Mouse (Mus musculus) cerebellum, adult 2 months (tissue): ENCODE data around the gene Cox8a. TPM values are rescaled to one million over a fixed set of nuclear protein-coding genes. Genes with fewer than 3 reads are reported as not detected.

Experiments used
- DNase-seq, 2 experiments: peaks; one replicate each; pipeline ENCODE4 v3.0.0; 2021
- H3K27ac ChIP-seq: fragments of 200-500 bp; 2 replicates; pipeline ENCODE4 v1.5.1; 2012; ENCODE audit warnings: low read length, control low read depth, inconsistent platforms; ENCODE audit not compliant: insufficient read depth
- H3K27me3 ChIP-seq: fragments of 200-500 bp; 2 replicates; pipeline ENCODE4 v1.6.1; 2012; ENCODE audit warnings: inconsistent platforms, mild to moderate bottlenecking, low read length, moderate library complexity; ENCODE audit not compliant: control insufficient read depth, insufficient read depth
- H3K4me1 ChIP-seq: fragments of 200-500 bp; 2 replicates; pipeline ENCODE4 v1.6.1; 2011; ENCODE audit warnings: low read length; ENCODE audit not compliant: control insufficient read depth, insufficient read depth
- H3K4me3 ChIP-seq: fragments of 200-500 bp; replicated peaks from 2 replicates; pipeline ENCODE3; 2011; ENCODE audit warnings: mild to moderate bottlenecking, low read depth, low read length, control low read depth; ENCODE audit not compliant: insufficient read depth
- CTCF ChIP-seq: fragments of 200-500 bp; IDR thresholded peaks from 2 replicates; pipeline ENCODE4 v1.5.1; 2011; ENCODE audit warnings: low read depth, mild to moderate bottlenecking, control low read depth, low read length, moderate library complexity, borderline replicate concordance; ENCODE audit not compliant: insufficient read depth
- POLR2A ChIP-seq: fragments of 200-500 bp; IDR thresholded peaks from 2 replicates; pipeline ENCODE4 v1.6.1; 2011; ENCODE audit warnings: low read length, control low read depth, borderline replicate concordance; ENCODE audit not compliant: insufficient read depth
- WGBS: fragments of 180-500 bp; shearing (Covaris S2); methylation state at CpG from one replicate; pipeline ENCODE4 v1.1.7; 2018; 5-methylcytosine and 5-hydroxymethylcytosine counted together
- polyA plus RNA-seq: library from polyadenylated mRNA; depleted of rRNA; stranded (reverse); fragments of >200 nt; gene quantifications from 2 replicates; pipeline ENCODE4 v1.2.3, GENCODE M21; 2012

Gene Cox8a
- polyA plus RNA-seq, 1 experiment, result 1,171 TPM

DNA sequence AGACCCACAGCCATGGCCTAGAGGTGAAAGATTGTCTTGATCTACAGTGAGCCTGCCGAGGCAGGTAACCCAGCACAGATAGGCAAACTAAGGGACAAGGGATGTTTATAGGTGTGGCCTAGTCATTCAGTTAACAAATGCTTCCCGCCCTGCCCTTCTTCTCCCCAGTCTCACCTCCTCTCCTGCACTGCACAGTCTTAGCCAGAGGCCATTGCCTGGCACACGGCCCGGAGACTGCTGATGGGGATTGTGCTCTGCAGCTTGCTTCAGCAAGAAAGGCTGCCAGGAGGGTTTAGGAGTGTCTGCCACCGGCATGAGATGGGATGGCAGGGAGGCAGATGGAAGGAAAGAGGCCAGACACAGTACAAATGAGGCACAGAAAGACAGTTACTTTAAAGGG is 40.5 kb upstream of the Cox8a start:
- DNase-seq, result peak; percentile 55 to 61
- peaks cover 7% of the 10 kb centered on the region; the same call in 1 of the 2 replicates for H3K4me1 ChIP-seq
- H3K27me3 ChIP-seq, result no peaks in the 10 kb centered on the region
- H3K27ac ChIP-seq, result no peak overlapping the region
- WGBS, result 19% methylated on average over 5 of the region's 5 CpGs
- TF ChIP-seq CTCF (no peak), POLR2A (no peak)
- no peak overlapping the region for H3K4me3 ChIP-seq

DNA sequence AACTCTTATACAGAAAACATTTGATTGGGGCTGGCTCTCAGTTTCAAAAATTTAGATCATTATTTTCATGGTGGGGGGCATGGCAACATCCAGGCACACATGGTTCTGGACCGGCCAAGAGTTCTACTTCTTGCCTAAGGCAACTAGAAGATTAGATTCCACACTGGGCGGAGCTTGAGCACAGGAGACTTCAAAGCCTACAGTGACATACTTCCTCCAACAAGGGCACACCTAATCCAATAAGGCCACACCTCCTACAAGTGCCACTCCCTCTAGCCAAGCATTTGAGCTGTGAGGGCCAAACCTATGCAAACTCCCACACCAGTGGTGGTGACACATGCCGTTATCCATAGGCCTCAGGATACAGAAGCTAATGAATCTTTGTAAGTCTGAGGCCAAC is 28.6 kb upstream of the Cox8a start:
- Histone ChIP-seq H3K4me1 (no peaks in the 10 kb centered on the region), H3K27me3 (no peaks in the 10 kb centered on the region), H3K4me3 (no peak overlapping the region), H3K27ac (no peak overlapping the region)
- TF ChIP-seq POLR2A (no peak), CTCF (no peak)
- DNase-seq, result no peak
- WGBS, result 86% methylated on average over 3 of the region's 3 CpGs

DNA sequence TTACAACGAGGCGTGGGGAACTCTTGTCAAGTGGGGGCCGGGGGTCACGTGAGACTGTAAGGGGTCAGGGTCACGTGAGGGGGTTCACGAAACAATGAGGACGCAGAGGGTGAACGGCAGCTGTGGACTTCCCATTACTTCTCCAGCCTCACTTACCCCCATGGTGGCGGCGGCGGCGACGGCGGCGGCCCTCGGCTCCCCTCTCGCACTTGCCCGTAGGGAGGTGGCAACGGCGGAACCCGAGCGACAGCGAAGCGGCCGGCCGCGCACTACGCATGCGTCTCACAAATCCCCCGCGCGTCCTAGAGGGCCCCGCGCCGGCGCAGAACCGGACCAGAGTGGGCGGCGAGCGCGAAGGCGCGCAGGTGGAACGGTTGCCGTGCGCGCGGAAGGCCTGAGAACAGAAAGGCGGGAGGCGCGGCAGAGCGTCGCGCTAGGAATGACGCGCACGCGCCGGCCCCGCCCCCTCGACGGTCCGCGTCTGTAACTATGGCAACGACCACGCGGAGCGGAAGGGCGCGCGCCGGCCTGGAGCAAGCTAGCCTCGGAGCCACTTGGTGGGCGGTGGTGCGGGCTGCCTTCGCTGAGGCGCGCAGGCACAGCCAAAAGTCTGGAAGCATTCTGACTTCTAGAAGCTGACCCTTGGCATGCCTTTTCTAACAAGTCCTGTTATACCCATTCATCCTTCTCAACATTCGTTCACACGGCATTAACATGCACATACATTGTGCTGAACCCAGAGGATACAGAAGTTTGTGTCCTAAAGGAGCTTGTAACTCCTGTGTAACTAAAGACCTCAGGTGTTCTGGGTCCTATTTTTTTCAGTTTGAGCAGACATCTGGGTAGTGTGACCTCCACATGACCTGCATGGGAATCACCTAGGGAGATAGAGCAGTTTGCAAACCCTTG is 23.6 kb upstream of the Cox8a start, which contains the start of gene Naa40:
TSS of gene Naa40 (minus strand) at position 402 of the 909 bp plus-strand sequence.
- Histone ChIP-seq H3K4me3 (peak within 1 kb of the TSS; percentile 97), H3K27me3 (no peaks in the 10 kb centered on the region), H3K4me1 (peaks cover 5% of the 10 kb centered on the region; the same call in 1 of the 2 replicates), H3K27ac (peak within 1 kb of the TSS; percentile 86; the same call in 1 of the 2 replicates)
- TF ChIP-seq POLR2A (peak; percentile 84), CTCF (no peak)
- WGBS, result under 1% methylated on average over 80 of the region's 80 CpGs
- DNase-seq, result peak; percentile 93 to 96

DNA sequence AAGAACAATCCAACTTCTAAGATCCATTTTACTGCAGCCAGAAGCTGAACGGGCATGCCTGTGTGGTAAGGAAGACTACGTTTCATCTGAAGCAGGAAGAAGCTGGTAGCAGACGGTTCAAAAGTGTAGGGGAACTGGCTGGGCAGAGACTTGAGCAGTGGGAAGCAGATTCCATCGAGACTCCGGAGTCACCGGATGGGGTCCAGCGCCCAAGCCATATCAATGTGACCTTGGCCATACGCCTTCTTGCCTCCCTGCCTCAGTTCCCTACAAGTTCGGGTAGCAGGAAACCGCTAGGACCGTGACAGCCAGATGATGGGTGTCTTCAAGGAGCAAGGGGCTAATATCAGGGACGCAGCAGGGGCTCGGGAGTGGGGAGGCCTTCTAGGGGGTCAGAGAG is 22.9 kb upstream of the Cox8a start:
- H3K4me1 ChIP-seq, result peaks cover 5% of the 10 kb centered on the region; the same call in 1 of the 2 replicates
- no peak overlapping the region for H3K27ac ChIP-seq
- no peak for TF ChIP-seq POLR2A
- no peak for TF ChIP-seq CTCF
- peak overlapping the region; percentile 97 for H3K4me3 ChIP-seq
- H3K27me3 ChIP-seq, result no peaks in the 10 kb centered on the region
- under 1% methylated on average over 13 of the region's 13 CpGs for WGBS
- DNase-seq, result peak; percentile 41 to 50

DNA sequence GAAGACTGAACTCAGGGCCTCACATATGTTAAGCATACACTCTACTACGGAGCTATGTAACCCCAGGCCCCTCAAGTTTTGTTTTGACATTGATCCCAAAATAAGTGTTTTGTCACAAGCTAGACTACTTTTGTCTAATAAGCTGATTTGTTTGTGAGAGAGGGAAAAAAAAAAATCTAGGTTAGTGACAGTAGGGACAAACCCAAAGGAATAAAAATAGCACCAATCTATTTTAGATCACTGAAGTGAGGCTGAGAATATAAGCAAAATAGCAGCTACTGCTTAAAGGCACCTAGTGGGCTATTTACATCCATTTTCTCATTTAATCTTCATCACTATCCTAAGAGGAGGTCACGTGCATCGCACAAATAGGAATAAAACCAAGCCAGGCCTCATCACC is 22.2 kb upstream of the Cox8a start:
- Histone ChIP-seq H3K4me1 (peaks cover 5% of the 10 kb centered on the region; the same call in 1 of the 2 replicates), H3K27me3 (no peaks in the 10 kb centered on the region), H3K4me3 (peak overlapping the region; percentile 97), H3K27ac (no peak overlapping the region)
- DNase-seq, result no peak
- 67% methylated on average over 3 of the region's 3 CpGs for WGBS
- TF ChIP-seq POLR2A (no peak), CTCF (no peak)

DNA sequence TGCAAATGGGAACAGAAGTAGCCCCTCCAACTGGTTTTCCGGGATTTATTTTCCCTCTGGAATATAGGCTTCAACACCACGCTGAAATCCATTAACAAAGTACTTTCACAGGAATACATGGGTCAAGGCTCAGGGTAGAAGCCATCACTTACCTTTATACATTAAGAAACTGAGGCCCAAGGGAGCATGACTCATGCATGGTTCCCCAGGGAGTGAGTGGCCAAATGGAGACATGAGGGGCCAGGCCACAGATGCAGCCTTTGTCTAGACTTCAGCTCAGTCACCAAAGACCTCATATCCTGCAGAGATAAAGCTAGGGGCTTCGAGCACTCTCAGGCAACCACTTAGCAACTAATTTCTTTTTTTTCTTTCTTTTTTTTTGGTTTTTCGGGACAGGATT is 19.3 kb upstream of the Cox8a start:
- no peaks in the 10 kb centered on the region for H3K27me3 ChIP-seq
- no peak for DNase-seq
- H3K4me3 ChIP-seq, result no peak overlapping the region
- TF ChIP-seq POLR2A (no peak), CTCF (no peak)
- no peak overlapping the region for H3K27ac ChIP-seq
- 67% methylated on average over 4 of the region's 4 CpGs for WGBS
- peaks cover 5% of the 10 kb centered on the region; the same call in 1 of the 2 replicates for H3K4me1 ChIP-seq

DNA sequence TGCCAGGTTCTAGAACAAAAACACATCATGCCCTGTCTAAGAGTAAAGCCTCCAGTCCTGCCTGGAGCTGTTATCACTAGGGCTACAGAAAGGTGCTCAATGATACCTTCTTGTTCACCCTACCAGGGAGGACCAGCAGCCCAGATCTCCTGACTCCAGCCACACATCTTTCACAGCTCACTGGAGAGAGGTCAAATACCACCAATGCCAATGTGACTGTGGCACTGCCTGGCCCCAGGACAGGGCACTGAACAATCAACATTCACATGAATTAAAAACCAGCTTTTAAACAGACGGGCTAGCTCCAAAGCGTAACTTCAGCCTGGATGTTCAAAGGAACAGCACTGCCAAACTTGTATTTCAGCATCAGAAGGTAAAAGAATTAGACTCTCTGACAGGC is 18.6 kb upstream of the Cox8a start:
- Histone ChIP-seq H3K27ac (no peak overlapping the region), H3K4me3 (no peak overlapping the region), H3K27me3 (no peaks in the 10 kb centered on the region), H3K4me1 (peaks cover 5% of the 10 kb centered on the region; the same call in 1 of the 2 replicates)
- WGBS, result 87% methylated on average over 2 of the region's 2 CpGs
- DNase-seq, result no peak
- TF ChIP-seq POLR2A (no peak), CTCF (no peak)

DNA sequence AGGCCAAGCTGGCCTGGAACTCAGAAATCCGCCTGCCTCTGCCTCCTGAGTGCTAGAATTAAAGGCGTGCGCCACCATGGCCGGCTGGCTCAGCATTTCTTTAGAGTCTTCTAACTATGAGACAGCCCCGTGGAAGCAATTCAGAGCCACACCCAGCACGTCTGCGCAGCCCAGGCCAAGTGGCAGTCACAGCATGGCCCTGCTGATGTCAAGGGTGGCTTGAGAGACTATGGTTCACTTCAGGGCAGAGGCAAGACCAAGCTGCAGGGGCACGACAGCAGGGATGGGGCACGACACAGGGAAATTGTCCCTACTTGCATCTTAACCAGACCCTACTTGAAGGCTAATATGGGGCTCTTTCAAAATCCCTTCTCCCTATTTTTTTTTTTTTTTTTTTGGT is 18.0 kb upstream of the Cox8a start:
- Histone ChIP-seq H3K4me1 (peaks cover 5% of the 10 kb centered on the region; the same call in 1 of the 2 replicates), H3K27me3 (no peaks in the 10 kb centered on the region), H3K4me3 (no peak overlapping the region), H3K27ac (no peak overlapping the region)
- DNase-seq, result no peak
- no peak for TF ChIP-seq CTCF
- TF ChIP-seq POLR2A, result no peak
- WGBS, result 83% methylated on average over 9 of the region's 9 CpGs
